Mouse (Mus musculus): Measurements from ENCODE around the gene E4f1.

DNA sequence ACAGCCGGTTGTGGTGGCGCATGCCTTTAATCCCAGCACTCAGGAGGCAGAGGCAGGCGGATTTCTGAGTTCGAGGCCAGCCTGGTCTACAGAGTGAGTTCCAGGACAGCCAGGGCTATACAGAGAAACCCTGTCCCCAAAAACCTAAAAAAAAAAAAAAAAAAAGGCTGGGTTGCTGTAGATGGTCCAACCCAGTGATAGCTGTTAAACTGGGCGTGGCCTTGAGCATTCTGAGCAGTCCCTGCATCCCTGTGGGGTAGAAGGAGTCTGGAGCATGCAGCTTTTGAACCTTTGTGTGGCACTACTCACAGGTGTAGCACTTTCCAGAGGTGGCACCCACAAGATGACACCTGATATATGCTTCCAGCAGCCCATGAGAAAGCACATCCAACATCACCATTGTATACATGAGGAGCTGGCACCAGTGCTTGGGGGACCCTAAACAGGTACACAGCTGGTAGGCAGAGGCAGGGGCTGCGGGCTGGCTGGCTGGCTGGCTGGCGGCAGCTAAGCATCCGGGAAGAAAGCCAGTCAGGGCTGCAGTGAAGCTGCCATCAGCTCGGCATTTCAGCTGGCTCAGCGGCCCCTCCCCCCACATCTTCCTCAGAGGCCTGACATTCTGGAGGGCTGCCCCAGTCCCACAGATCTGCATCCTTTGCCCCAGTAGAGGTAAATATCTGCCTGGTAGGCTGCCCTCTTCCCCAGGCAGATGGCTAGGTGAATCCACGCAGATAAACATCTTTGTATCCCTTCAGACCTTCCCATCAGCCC, 15.2 kb upstream of the E4f1 start:
- TF ChIP-seq CTCF (IDR thresholded peaks at IDR 0.05; ENCODE audit: borderline replicate concordance, insufficient read depth, low read depth, low read length), result no peak
- no peak for TF ChIP-seq POLR2A (IDR thresholded peaks at IDR 0.05; ENCODE audit: borderline replicate concordance, insufficient read depth, low read length)

Measured in cerebellum, adult 2 months (tissue).